Comparison of ENCODE assay signal across 8 mouse cellular contexts in the genomic region with DNA sequence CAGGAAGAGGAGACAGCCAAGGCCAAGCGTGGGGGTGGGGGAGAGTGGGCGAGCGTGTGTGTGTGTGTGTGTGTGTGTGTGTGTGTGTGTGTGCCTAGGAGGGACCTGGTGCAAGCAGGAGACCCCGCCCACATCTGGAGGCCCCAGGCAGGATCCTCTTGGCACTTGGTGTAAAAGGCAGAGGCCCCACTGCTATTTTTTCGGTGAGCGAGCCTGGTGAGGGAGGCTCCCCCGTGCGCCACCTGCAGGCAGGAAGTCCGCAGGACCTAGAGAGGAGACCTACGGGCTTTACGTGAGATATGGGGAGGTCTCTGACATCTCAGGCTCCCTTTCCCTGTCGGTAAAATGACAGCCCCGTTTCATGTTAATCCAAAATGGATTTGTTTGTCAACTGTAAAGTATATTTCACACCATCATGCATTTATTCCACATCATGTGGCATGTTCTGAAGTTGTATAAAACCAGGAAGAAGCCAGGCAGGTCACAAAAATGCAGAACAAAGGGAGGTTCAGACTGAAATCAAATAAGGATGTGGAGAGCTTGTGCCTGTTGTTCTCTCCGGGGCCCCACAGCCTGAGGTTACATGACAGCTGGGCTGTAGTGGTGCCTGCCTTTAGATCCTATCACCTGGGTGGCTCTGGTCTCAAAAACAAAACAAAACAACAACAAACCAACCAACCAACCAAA.
A peak's percentile ranks its signal among the peaks of the same experiment; 100 is the strongest.
DNase-seq lines count a peak whose midpoint lies in the region; ATAC-seq and TF ChIP-seq lines count a peak whose summit lies in the region.

No protein-coding gene starts in this region.

- DNase-seq in 416B (ENCODE audit: low read depth): peak; percentile 90
- DNase-seq in adrenal gland, adult 8-10 months: peak; percentile 59
- peak; percentile 72 for DNase-seq in embryo, embryonic 11.5 days (ENCODE audit: low read depth, low spot score)
- peak; percentile 96 for DNase-seq in heart, adult 11 months
- peak; percentile 23 for DNase-seq in liver, adult 2 months (ENCODE audit: extremely low read depth, low read depth, low spot score)
- peak; percentile 45 to 56 for DNase-seq in monocyte, adult 2 months (ENCODE audit: low read depth in 1 of 2, low spot score in 2 of 2)
- DNase-seq in spleen, postnatal 4 days (ENCODE audit: low spot score in 2 of 2): peak; percentile 80 to 89

- no peak overlapping the region for H3K9ac ChIP-seq in intestine, embryonic 16.5 days (ENCODE audit: low read depth, low read length)
- no peak overlapping the region for H3K9ac ChIP-seq in liver, adult 2 months (ENCODE audit: low read depth, low read length)

- no peak for TF ChIP-seq POLR2A in liver, adult 2 months (IDR thresholded peaks at IDR 0.05; ENCODE audit: extremely low read depth, insufficient read depth, low read length)

- peaks cover 4% of the 10 kb centered on the region; the same call in 1 of the 2 replicates for H3K4me1 ChIP-seq in intestine, embryonic 16.5 days (ENCODE audit: control insufficient read depth, insufficient read depth, low read length)
- H3K4me1 ChIP-seq in liver, adult 2 months (ENCODE audit: control insufficient read depth, insufficient read depth, low read length): no peaks in the 10 kb centered on the region

- WGBS in intestine, embryonic 16.5 days: 14% methylated on average over 14 of the region's 14 CpGs
- 30% methylated on average over 14 of the region's 14 CpGs for WGBS in liver, adult 2 months

- no peaks in the 10 kb centered on the region for H3K27me3 ChIP-seq in intestine, embryonic 16.5 days (replicated peaks; ENCODE audit: control insufficient read depth, insufficient read depth, low read length)
- H3K27me3 ChIP-seq in liver, adult 2 months (ENCODE audit: control insufficient read depth, insufficient read depth, low read length): no peaks in the 10 kb centered on the region

- H3K9me3 ChIP-seq in intestine, embryonic 16.5 days (ENCODE audit: control insufficient read depth, low read length): no peaks in the 10 kb centered on the region

- H3K79me2 ChIP-seq in liver, adult 2 months (ENCODE audit: control insufficient read depth, insufficient read depth, low read length): no peaks in the 10 kb centered on the region

- no peaks in the 10 kb centered on the region for H3K36me3 ChIP-seq in intestine, embryonic 16.5 days (ENCODE audit: control insufficient read depth, insufficient read depth, low read length)
- H3K36me3 ChIP-seq in liver, adult 2 months (ENCODE audit: control insufficient read depth, insufficient read depth, low read length): no peaks in the 10 kb centered on the region

- no peak overlapping the region for H3K4me3 ChIP-seq in intestine, embryonic 16.5 days (ENCODE audit: low read length)
- peak overlapping the region; percentile 34; the same call in 1 of the 2 replicates for H3K4me3 ChIP-seq in liver, adult 2 months (ENCODE audit: insufficient read depth, low read depth, low read length)

- peak; percentile 64 for TF ChIP-seq CTCF in liver, adult 2 months (IDR thresholded peaks at IDR 0.05; ENCODE audit: low read depth, low read length)

- H3K27ac ChIP-seq in intestine, embryonic 16.5 days (ENCODE audit: low read length): no peak overlapping the region
- H3K27ac ChIP-seq in liver, adult 2 months (replicated peaks; ENCODE audit: insufficient read depth, low read depth, low read length): no peak overlapping the region

- H3K4me2 ChIP-seq in intestine, embryonic 16.5 days (ENCODE audit: low read depth, low read length): 0 out of 2 replicates have a peak overlapping the region, but pooled peaks have one; percentile 17

- peak; percentile 84 for ATAC-seq in intestine, embryonic 16.5 days

Comparison
In these comparisons a context has a peak if more than half of its experiments do, and no peak if none do; other contexts are left out.
1. DNase-seq: peak in every context shown above with its lines; median percentile 96 in heart, adult 11 months; 90 in 416B; 84 in spleen, postnatal 4 days; 72 in embryo, embryonic 11.5 days; 59 in adrenal gland, adult 8-10 months; 50 in monocyte, adult 2 months; 23 in liver, adult 2 months.